Mouse (Mus musculus) C2C12 (cell line): ENCODE data around the gene Acat2.

Experiments
- CEBPB ChIP-seq: IDR thresholded peaks from one replicate; pipeline ENCODE4 v1.6.1; 2011; ENCODE audit warnings: low read depth, mild to moderate bottlenecking, control low read depth, moderate library complexity
- CTCF ChIP-seq: IDR thresholded peaks from one replicate; pipeline ENCODE4 v1.5.1; 2011; ENCODE audit not compliant: control insufficient read depth, insufficient read depth, insufficient read length
- FOSL1 ChIP-seq: IDR thresholded peaks from one replicate; pipeline ENCODE4 v1.8.0; 2011; ENCODE audit warnings: mild to moderate bottlenecking, low read length; ENCODE audit not compliant: poor library complexity, insufficient read depth, severe bottlenecking
- MAX ChIP-seq: IDR thresholded peaks from one replicate; pipeline ENCODE4 v1.6.1; 2011; ENCODE audit warnings: mild to moderate bottlenecking, control low read depth
- MYOD1 ChIP-seq: IDR thresholded peaks from one replicate; pipeline ENCODE4 v1.6.1; 2011; ENCODE audit warnings: low read depth; ENCODE audit not compliant: control insufficient read depth, insufficient read length
- MYOG ChIP-seq: IDR thresholded peaks from one replicate; pipeline ENCODE4 v1.6.1; 2011; ENCODE audit not compliant: control insufficient read depth, insufficient read length; ENCODE audit errors: extremely low read depth
- USF1 ChIP-seq: IDR thresholded peaks from one replicate; pipeline ENCODE4 v1.6.1; 2011; ENCODE audit warnings: low read depth, mild to moderate bottlenecking, control low read depth, moderate library complexity

DNA sequence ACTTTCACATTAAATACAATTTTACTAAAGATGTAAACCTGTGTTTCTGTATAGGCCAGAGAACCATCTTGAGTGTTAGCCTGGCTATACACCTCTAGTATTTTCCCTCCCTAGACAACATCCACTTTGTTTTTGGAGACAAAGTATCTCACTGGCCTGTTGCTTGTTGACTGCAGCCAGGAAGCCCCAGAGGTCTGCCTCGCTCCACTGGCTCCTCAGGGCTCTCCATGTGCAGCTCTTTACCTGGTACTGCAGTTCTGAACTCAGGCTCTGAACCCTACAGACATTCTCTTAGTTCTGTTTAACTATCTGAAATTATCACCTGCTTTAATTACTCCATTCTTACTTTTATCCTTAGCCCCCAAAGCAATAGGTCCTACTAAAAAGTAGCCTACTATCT, 18.0 kb upstream of the Acat2 start:
- no peak for TF ChIP-seq CTCF
- no peak for TF ChIP-seq MYOG
- TF ChIP-seq MAX: no peak
- TF ChIP-seq USF1: no peak
- no peak for TF ChIP-seq MYOD1
- TF ChIP-seq FOSL1: no peak
- no peak for TF ChIP-seq CEBPB
